Comparison of ENCODE assay signal across 13 mouse cellular contexts in genomic region chr19:26863662-26864061, GRCm38 (mm10). TPM values are rescaled to one million over a fixed set of nuclear protein-coding genes. Genes with fewer than 3 reads are reported as not detected.
DNase-seq lines count a peak whose midpoint lies in the region; ATAC-seq lines count a peak whose summit lies in the region.
"Had no signal": no experiment of that assay in that cellular context is flagged by ENCODE, and none has a peak within 500 bp of the region (broad histone marks: within the 10 kb centered on the region; RNA-seq: fewer than 3 reads in every experiment).

No protein-coding gene starts in this region.

- H3K9me3 ChIP-seq in lung, embryonic 16.5 days (ENCODE audit: control insufficient read depth, low read length), result no peaks in the 10 kb centered on the region
- H3K9me3 ChIP-seq: limb, embryonic 12.5 days; midbrain, embryonic 12.5 days had no signal

- H3K4me3 ChIP-seq in lung, embryonic 16.5 days (ENCODE audit: low read length), result no peak overlapping the region
- H3K4me3 ChIP-seq: limb, embryonic 12.5 days; midbrain, embryonic 12.5 days had no signal

- intact Hi-C loops in heart, postnatal 36 days (cut with DNase I), result no loop called here

- H3K4me1 ChIP-seq in lung, embryonic 16.5 days (replicated peaks; ENCODE audit: control insufficient read depth, insufficient read depth, low read length), result peaks cover 13% of the 10 kb centered on the region; the same call in 1 of the 2 replicates

- 44% methylated on average over 5 of the region's 5 CpGs for WGBS in lung, embryonic 16.5 days

- H3K9ac ChIP-seq in lung, embryonic 16.5 days (ENCODE audit: low read length), result no peak overlapping the region
- H3K9ac ChIP-seq: limb, embryonic 12.5 days; midbrain, embryonic 12.5 days had no signal

- peak; percentile 19 for DNase-seq in cerebellum, adult 11-12 months
- DNase-seq in cerebellum, postnatal 25 days, result no peak
- no peak for DNase-seq in lung, postnatal 14 days
- peak; percentile 76 for DNase-seq in adrenal gland, adult 8-10 months
- DNase-seq in lung, postnatal 4 days, result peak; percentile 24 to 58
- no peak for DNase-seq in heart, postnatal 4 days
- DNase-seq in heart, postnatal 36 days, result no peak
- DNase-seq: gastrocnemius, postnatal 25 days had no signal

- H3K27me3 ChIP-seq in lung, embryonic 16.5 days (ENCODE audit: control insufficient read depth, insufficient read depth, low read depth, low read length), result no peaks in the 10 kb centered on the region
- H3K27me3 ChIP-seq: limb, embryonic 12.5 days; midbrain, embryonic 12.5 days had no signal

- no peak overlapping the region for H3K4me2 ChIP-seq in lung, embryonic 16.5 days (ENCODE audit: low read depth, low read length)
- H3K4me2 ChIP-seq: limb, embryonic 12.5 days; midbrain, embryonic 12.5 days had no signal

- no peaks in the 10 kb centered on the region for H3K36me3 ChIP-seq in lung, embryonic 16.5 days (ENCODE audit: control insufficient read depth, insufficient read depth, low read length)
- H3K36me3 ChIP-seq: limb, embryonic 12.5 days; midbrain, embryonic 12.5 days had no signal

- ATAC-seq in lung, embryonic 16.5 days (ENCODE audit: low read depth), result peak; percentile 75

- H3K27ac ChIP-seq in lung, embryonic 16.5 days (ENCODE audit: low read length), result peak overlapping the region; percentile 0; the same call in 1 of the 2 replicates
- H3K27ac ChIP-seq: limb, embryonic 12.5 days had no signal

RNA-seq across cellular contexts. Expression of gene Gm815, which starts 22.0 kb away (rescaled TPM):
- 0.34 and 0.82 TPM in 2 replicates for polyA plus RNA-seq in lung, embryonic 16.5 days (2015; fragmentation: Nextera tagmentation; extraction: Ambion mirVana)
- not detected for total RNA-seq in adrenal gland, adult 8-10 months (2022)
- total RNA-seq in heart, postnatal 4 days (2021), result not detected
- not detected for total RNA-seq in heart, postnatal 36 days (2021)
- total RNA-seq: gastrocnemius, postnatal 25 days had no signal
- polyA plus RNA-seq: embryonic facial prominence, embryonic 14.5 days; limb, embryonic 12.5 days; midbrain, embryonic 12.5 days; spleen, adult 2 months had no signal

Comparison
In these comparisons a context has a peak if more than half of its experiments do, and no peak if none do; other contexts are left out.
1. DNase-seq: peak in cerebellum, adult 11-12 months (single experiment), adrenal gland, adult 8-10 months (single experiment) and lung, postnatal 4 days (2 of 2); none in cerebellum, postnatal 25 days (0 of 2), lung, postnatal 14 days (single experiment), heart, postnatal 4 days (single experiment) and heart, postnatal 36 days (0 of 2).